Mouse (Mus musculus) neural tube, embryonic 15.5 days (tissue): ENCODE measurements around the gene Scamp2. TPM values are rescaled to one million over a fixed set of nuclear protein-coding genes. Genes with fewer than 3 reads are reported as not detected.

Source experiments
- ATAC-seq: fragments of 200-750 bp; cut with Nextera tagmentation; 2 replicates; pipeline ENCODE4 v1.8.0; 2017; ENCODE audit warnings: mild to moderate bottlenecking, moderate TSS enrichment, moderate library complexity; ENCODE audit not compliant: low FRiP score
- H3K27ac ChIP-seq: fragments of 300-500 bp; sonication (generic); replicated peaks from 2 replicates; pipeline ENCODE4 v1.5.1; 2015; ENCODE audit warnings: mild to moderate bottlenecking, inconsistent platforms
- H3K27me3 ChIP-seq: fragments of 300-500 bp; sonication (generic); replicated peaks from 2 replicates; pipeline ENCODE4 v1.6.1; 2015; ENCODE audit warnings: inconsistent platforms
- H3K36me3 ChIP-seq: fragments of 300-500 bp; sonication (generic); 2 replicates; pipeline ENCODE4 v1.6.1; 2015; ENCODE audit warnings: inconsistent platforms
- H3K4me1 ChIP-seq: fragments of 300-500 bp; sonication (generic); 2 replicates; pipeline ENCODE4 v1.6.1; 2015; ENCODE audit warnings: inconsistent platforms
- H3K4me2 ChIP-seq: fragments of 300-500 bp; sonication (generic); 2 replicates; pipeline ENCODE4 v1.6.1; 2015; ENCODE audit warnings: inconsistent platforms, mild to moderate bottlenecking, moderate library complexity
- H3K4me3 ChIP-seq: fragments of 300-500 bp; sonication (generic); replicated peaks from 2 replicates; pipeline ENCODE4 v1.5.1; 2015; ENCODE audit warnings: mild to moderate bottlenecking, inconsistent platforms
- H3K9ac ChIP-seq: fragments of 300-500 bp; sonication (generic); replicated peaks from 2 replicates; pipeline ENCODE4 v1.6.1; 2015; ENCODE audit warnings: mild to moderate bottlenecking, inconsistent platforms
- H3K9me3 ChIP-seq: fragments of 300-500 bp; sonication (generic); replicated peaks from 2 replicates; pipeline ENCODE4 v1.6.1; 2016; ENCODE audit warnings: inconsistent platforms
- WGBS: fragments of 180-500 bp; shearing (Covaris S2); methylation state at CpG from one replicate; pipeline ENCODE4 v1.1.7; 2015; ENCODE audit warnings: mixed read lengths; 5-methylcytosine and 5-hydroxymethylcytosine counted together
- polyA plus RNA-seq: library from polyadenylated mRNA; unstranded; fragments of >200 nt; fragmentation: Nextera tagmentation; extraction: Ambion mirVana; gene quantifications from 2 replicates; pipeline ENCODE4 v1.2.1, GENCODE M21; 2015

Gene Scamp2
- polyA plus RNA-seq, 1 experiment from 2014 or later: 43.5 TPM

DNA sequence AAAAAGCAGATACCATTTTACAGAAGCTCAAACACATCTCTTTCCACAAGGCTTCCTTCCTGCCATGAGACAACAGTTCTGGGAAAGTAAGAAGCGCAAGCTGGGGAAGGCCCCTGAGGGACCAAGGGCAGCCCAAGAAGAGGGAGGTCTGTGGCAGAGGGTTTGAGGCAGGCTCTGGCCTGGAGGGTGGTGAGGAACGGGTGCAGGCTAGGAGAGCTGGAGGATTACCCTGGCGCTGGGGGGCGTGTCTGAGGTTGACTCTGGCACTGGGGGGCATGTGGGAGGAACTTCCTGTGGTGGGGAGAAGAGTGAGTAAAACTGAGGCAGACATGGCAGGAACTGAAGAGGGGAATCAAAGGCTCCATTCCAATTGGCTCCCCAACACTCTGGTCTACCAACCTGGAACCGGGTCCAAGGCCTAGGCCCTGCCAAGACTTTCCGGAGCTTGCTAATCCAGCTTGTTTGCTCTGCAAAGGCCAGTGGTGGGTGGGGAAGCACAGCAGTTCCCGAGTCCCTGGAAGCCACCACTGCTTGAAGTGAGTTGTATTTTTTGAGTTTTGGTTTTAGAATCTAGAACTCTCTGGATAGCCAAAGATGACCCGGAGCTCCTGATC lies 56.9 kb downstream of the Scamp2 start:
- no peak for ATAC-seq
- no peaks in the 10 kb centered on the region for H3K9me3 ChIP-seq
- WGBS: 76% methylated on average over 8 of the region's 8 CpGs
- H3K27me3 ChIP-seq: no peaks in the 10 kb centered on the region
- no peaks in the 10 kb centered on the region for H3K36me3 ChIP-seq
- no peaks in the 10 kb centered on the region for H3K4me1 ChIP-seq
- H3K4me2 ChIP-seq: no peak overlapping the region
- H3K9ac ChIP-seq: no peak overlapping the region
- H3K4me3 ChIP-seq: no peak overlapping the region
- H3K27ac ChIP-seq: no peak overlapping the region

DNA sequence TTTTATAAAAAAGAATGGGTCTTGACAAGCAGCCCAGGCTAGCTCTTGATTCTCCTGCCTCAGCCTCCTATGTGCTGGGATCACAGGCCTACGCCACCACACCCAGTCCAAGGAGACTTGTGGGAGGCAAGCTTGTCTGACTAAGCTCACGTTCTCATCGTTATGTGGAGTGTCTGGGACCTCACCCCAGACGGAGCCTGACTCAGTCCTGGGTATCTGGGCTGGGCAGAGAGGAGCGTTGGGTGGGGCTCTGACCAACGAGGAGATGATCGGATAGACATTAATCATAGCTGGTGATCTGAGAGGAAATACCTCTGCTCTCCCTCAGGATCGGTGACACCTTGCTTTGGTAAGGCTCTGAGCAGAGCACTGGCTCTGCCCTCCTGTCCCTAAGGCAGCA lies 58.1 kb downstream of the Scamp2 start:
- WGBS: 82% methylated on average over 8 of the region's 8 CpGs
- no peak for ATAC-seq

DNA sequence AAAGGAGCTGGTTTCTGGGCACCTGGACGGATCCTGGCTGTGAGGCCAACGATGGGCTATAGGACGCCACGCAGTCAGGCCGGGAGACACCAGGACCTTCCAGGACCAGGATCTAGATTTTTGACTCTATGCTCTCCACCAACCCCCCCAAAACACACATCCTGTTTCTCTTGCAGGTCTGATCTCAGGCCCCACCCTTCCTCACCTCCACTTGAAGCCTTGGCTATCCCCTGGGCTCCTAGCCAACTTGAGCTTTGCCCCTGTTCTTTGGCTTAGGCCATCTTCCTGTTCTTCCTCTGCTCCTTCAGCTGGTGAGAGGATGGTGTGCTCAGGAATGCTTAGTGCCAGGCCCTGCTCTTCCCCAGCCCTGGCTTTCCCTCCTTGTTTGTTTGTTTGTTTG lies 59.9 kb downstream of the Scamp2 start, which contains the start of gene Lman1l:
TSS of gene Lman1l (minus strand) at position 101 of the 400 bp plus-strand sequence.
- Histone ChIP-seq H3K4me2 (no peak within 1 kb of the TSS), H3K4me1 (no peaks in the 10 kb centered on the region), H3K36me3 (peaks cover 16% of the 10 kb centered on the region; the same call in 1 of the 2 replicates), H3K9ac (no peak within 1 kb of the TSS), H3K27ac (no peak within 1 kb of the TSS), H3K9me3 (no peaks in the 10 kb centered on the region), H3K27me3 (no peaks in the 10 kb centered on the region), H3K4me3 (no peak within 1 kb of the TSS)
- no peak for ATAC-seq
- WGBS: 93% methylated on average over 5 of the region's 5 CpGs

More for the DNA sequence above, 58.1 kb downstream of the Scamp2 start:
- no peak overlapping the region for H3K4me3 ChIP-seq
- H3K36me3 ChIP-seq: 0 out of 2 replicates have a peak, but pooled peaks cover under 1% of the 10 kb centered on the region
- no peaks in the 10 kb centered on the region for H3K9me3 ChIP-seq
- no peak overlapping the region for H3K9ac ChIP-seq
- no peak overlapping the region for H3K27ac ChIP-seq
- no peaks in the 10 kb centered on the region for H3K4me1 ChIP-seq
- H3K27me3 ChIP-seq: no peaks in the 10 kb centered on the region
- H3K4me2 ChIP-seq: no peak overlapping the region

DNA sequence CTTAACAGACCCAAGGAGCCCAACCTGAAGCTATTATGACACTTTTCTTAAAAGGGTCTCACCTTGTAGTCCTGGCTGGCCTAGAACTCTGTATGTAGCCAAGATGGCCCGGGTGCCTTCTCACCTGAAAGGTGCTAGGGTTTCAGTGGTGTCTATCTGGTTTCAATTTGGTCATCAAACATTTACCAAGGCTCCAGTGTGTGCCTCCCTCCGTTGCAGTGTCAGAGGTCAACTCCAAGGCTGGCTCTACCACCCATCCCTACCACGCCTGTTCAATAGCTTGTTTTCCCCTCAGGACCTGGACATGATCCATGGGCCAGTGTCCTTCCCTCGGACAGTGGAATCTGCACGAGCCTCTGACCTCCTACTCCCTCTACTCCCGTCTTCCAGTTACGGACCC lies 63.6 kb downstream of the Scamp2 start:
- H3K4me1 ChIP-seq: no peaks in the 10 kb centered on the region
- H3K4me2 ChIP-seq: no peak overlapping the region
- 89% methylated on average over 7 of the region's 7 CpGs for WGBS
- no peak for ATAC-seq
- no peaks in the 10 kb centered on the region for H3K27me3 ChIP-seq
- H3K9me3 ChIP-seq: no peaks in the 10 kb centered on the region
- H3K36me3 ChIP-seq: peaks cover 51% of the 10 kb centered on the region
- H3K9ac ChIP-seq: no peak overlapping the region
- no peak overlapping the region for H3K27ac ChIP-seq
- H3K4me3 ChIP-seq: no peak overlapping the region

DNA sequence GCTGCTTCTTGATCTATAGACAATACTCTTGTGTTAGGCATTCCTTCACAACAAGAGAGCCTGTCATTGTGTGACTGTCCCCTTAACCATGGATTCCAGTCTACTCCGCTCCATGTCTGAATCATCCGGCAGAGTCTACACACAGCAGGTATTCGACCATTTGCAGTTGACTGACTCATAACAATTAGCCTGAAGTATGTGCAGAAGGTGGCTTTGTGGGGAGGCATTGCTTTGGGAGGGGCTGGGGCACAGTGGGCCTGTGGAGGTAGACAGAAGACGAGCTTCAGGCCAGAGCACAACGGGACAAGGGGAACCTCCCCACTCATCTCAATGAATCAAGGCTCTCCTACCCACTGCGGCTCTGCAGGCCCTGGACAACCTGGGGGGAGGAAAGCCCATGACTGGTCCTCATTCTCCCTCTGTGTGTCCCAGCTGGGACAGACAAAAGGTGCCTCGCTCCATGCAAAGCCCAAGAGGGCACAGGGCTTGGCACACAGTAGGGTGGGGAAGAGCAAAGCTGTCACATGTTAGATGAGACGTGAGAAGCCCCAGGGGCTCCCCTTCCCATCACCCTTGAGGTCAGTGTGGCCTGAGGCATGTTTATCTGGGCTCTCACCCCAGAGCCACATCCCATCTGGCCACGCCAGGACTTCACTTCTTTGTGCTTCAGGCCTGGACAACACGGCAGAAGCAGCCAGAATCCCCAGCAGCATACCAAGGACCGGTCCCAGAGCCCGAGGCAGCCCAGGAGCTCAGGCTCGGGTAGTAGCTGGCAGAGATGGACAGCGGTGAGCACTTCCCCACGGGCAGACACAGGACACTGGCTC lies 65.1 kb downstream of the Scamp2 start:
- no peak overlapping the region for H3K4me2 ChIP-seq
- no peak overlapping the region for H3K4me3 ChIP-seq
- 78% methylated on average over 15 of the region's 15 CpGs for WGBS
- no peak overlapping the region for H3K9ac ChIP-seq
- no peaks in the 10 kb centered on the region for H3K27me3 ChIP-seq
- H3K4me1 ChIP-seq: 0 out of 2 replicates have a peak, but pooled peaks cover 3% of the 10 kb centered on the region
- no peak for ATAC-seq
- H3K9me3 ChIP-seq: no peaks in the 10 kb centered on the region
- H3K36me3 ChIP-seq: peaks cover 67% of the 10 kb centered on the region
- H3K27ac ChIP-seq: no peak overlapping the region

DNA sequence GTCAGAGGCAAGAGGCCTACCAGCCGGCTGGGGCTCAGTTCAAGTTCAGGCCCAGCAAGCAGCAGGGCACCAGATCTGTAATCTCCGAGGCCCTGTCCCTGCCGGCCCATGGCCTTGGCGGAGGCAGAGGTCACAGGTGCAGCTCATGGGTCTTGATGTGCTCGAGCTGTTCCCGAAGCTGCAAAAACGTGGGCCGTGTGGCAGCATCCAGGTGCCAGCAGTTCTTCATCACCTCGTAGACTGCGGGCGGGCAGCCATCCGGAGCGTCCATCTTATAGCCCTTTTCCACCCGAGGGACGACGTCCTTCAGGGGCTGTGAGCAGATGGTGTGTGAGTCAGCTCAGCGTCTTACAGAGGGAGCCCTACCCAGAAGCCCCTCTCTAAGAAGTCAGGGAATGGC lies 66.4 kb downstream of the Scamp2 start:
- no peak for ATAC-seq
- Histone ChIP-seq H3K27ac (no peak overlapping the region), H3K4me1 (0 out of 2 replicates have a peak, but pooled peaks cover 3% of the 10 kb centered on the region), H3K36me3 (peaks cover 78% of the 10 kb centered on the region), H3K27me3 (no peaks in the 10 kb centered on the region), H3K4me2 (no peak overlapping the region), H3K9ac (no peak overlapping the region), H3K4me3 (no peak overlapping the region), H3K9me3 (no peaks in the 10 kb centered on the region)
- WGBS: 91% methylated on average over 17 of the region's 17 CpGs

DNA sequence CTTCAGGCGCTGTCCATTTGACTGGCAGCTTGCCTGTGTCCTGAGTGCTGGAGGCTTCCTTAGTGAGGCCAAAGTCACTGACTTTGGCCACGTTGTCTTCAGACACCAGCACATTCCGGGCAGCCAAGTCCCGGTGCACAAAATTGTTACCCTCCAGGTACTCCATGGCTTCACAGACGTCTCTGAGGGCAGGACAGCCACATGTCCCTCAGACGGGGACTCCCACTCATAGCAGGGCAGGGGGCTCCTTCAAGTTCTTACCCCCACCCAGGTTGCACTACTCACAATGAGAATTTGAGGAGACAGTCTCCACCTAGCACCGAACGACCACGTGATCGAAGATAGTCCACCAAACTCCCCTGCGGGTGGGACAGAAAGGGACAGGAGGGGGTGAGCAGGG lies 67.1 kb downstream of the Scamp2 start:
- Histone ChIP-seq H3K4me1 (0 out of 2 replicates have a peak, but pooled peaks cover 3% of the 10 kb centered on the region), H3K27ac (no peak overlapping the region), H3K4me3 (no peak overlapping the region), H3K4me2 (no peak overlapping the region), H3K36me3 (peaks cover 78% of the 10 kb centered on the region), H3K9me3 (no peaks in the 10 kb centered on the region), H3K9ac (no peak overlapping the region), H3K27me3 (no peaks in the 10 kb centered on the region)
- WGBS: 95% methylated on average over 11 of the region's 11 CpGs
- no peak for ATAC-seq

DNA sequence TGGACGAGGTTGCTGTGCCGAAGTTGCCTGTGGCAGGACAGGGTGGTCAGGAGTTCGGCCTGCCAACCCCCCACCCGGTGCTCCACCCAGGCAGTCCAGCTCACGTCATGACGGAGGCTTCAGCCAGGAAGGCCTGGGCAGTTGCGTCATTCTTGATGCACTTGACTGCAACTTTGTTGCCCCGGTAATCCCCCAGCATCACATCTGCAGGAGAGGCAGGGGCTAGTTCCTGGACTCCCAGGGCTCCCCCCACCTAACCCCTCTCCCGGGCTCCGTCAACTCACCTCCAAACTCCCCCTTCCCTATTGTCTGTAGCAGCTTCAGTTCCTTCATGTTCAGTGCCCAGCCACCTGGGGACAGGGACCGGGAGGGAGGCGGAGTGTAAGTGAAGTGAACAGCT lies 68.0 kb downstream of the Scamp2 start:
- peaks cover 78% of the 10 kb centered on the region for H3K36me3 ChIP-seq
- H3K4me2 ChIP-seq: no peak overlapping the region
- peaks cover 9% of the 10 kb centered on the region for H3K4me1 ChIP-seq
- H3K27ac ChIP-seq: no peak overlapping the region
- no peak overlapping the region for H3K9ac ChIP-seq
- WGBS: 95% methylated on average over 12 of the region's 12 CpGs
- no peaks in the 10 kb centered on the region for H3K9me3 ChIP-seq
- H3K4me3 ChIP-seq: no peak overlapping the region
- H3K27me3 ChIP-seq: no peaks in the 10 kb centered on the region
- ATAC-seq: no peak

DNA sequence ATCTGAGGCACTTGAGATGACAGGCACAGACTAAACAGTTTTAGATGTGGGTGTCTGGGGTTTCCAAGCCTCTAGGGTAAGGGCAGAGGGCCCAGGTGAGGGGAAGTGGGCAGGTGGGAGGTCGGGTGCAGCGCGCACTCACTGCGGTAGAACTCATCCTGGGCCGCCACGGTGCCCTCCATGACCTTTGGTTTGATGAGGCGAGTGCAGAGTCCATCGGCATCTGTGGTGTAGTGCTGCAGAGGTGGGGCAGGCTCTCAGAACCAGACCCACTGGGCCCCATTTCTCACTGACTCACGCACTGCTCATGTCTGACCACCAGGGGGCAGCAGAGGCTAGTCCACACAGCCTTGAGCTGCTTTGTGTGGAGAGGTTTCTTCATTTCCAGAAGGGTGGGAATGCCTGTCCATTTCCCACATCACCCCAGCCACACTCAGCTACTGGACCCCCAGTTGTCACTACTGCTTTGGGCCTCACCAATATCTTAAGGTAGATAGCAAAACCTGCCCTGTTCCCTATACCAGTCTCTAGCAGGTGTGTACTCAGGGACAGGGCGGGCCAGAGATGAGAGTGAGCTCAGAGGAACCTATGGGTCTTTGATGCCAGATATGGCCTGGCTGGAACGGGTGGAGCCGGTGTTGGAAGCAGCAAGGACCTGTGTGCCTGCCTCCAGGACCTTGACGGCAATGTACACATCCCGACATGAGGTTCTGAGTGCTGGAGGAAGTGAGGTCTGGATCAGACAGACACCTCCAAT lies 68.6 kb downstream of the Scamp2 start:
- H3K4me2 ChIP-seq: no peak overlapping the region
- ATAC-seq: peak; percentile 43; the same call in 1 of the 2 replicates
- no peak overlapping the region for H3K27ac ChIP-seq
- no peak overlapping the region for H3K4me3 ChIP-seq
- peaks cover 15% of the 10 kb centered on the region for H3K4me1 ChIP-seq
- no peaks in the 10 kb centered on the region for H3K9me3 ChIP-seq
- H3K36me3 ChIP-seq: peaks cover 75% of the 10 kb centered on the region
- no peak overlapping the region for H3K9ac ChIP-seq
- no peaks in the 10 kb centered on the region for H3K27me3 ChIP-seq
- WGBS: 64% methylated on average over 14 of the region's 14 CpGs

DNA sequence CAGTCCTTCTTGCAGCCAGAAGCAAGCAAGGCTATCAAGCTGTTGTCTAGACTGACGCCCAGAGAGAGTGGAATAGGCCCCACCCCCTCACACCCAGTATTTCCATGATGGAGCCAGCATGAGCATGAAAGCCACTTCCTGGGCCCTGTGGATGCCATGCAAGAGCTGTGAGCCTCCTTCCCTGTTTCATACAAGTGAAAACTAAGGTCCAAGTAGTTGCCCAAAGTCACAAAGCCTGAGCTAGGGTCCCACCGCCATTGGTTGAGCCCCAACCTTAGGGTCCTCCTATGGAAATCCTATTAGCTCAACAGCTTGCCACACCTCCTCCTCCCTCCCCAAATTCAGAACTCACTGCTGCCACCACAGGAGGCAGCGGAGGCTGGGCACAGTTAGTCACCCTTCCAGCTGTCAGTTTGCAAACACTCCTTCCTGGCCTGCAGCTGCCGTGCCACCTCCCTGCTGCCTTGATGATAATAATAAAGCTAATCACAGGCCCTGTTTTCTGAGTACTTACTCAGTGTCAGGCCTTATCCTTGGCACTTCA lies 72.8 kb downstream of the Scamp2 start:
- Histone ChIP-seq H3K4me1 (peaks cover 32% of the 10 kb centered on the region), H3K36me3 (peaks cover 33% of the 10 kb centered on the region), H3K27ac (no peak overlapping the region), H3K4me2 (no peak overlapping the region), H3K9ac (no peak overlapping the region), H3K9me3 (no peaks in the 10 kb centered on the region), H3K27me3 (no peaks in the 10 kb centered on the region), H3K4me3 (no peak overlapping the region)
- 50% methylated on average over 4 of the region's 4 CpGs for WGBS
- no peak for ATAC-seq

DNA sequence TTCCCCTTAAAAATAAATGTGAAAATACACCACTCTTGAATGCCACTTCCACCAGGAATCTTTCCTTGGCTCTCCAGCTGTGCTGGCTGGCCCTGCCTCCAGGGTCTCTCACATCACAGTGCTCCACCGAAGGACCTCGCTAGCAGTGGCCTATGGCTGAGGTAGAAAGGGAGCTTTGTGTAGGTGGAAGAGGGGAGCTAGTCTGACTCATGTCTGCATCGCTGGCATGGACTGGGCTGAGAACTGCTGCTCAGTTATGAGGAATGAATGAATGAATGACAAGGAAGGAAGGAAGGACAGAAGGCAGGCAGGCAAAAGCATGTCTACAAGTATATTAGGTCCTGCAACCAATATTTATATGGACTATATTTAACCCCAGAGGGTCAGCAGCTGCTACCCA lies 76.5 kb downstream of the Scamp2 start:
- no peak overlapping the region for H3K4me2 ChIP-seq
- peaks cover 66% of the 10 kb centered on the region for H3K4me1 ChIP-seq
- peak overlapping the region; percentile 69 for H3K27ac ChIP-seq
- H3K27me3 ChIP-seq: no peaks in the 10 kb centered on the region
- H3K36me3 ChIP-seq: no peaks in the 10 kb centered on the region
- H3K4me3 ChIP-seq: no peak overlapping the region
- 64% methylated on average over 3 of the region's 3 CpGs for WGBS
- no peaks in the 10 kb centered on the region for H3K9me3 ChIP-seq
- no peak overlapping the region for H3K9ac ChIP-seq
- no peak for ATAC-seq
